Mouse (Mus musculus) urinary bladder, postnatal 10 days (tissue): ENCODE results near the gene Palld.

ENCODE experiments used
- DNase-seq: peaks from one replicate; pipeline ENCODE4 v3.0.0; 2022; ENCODE audit warnings: low spot score

Palld gene

DNA sequence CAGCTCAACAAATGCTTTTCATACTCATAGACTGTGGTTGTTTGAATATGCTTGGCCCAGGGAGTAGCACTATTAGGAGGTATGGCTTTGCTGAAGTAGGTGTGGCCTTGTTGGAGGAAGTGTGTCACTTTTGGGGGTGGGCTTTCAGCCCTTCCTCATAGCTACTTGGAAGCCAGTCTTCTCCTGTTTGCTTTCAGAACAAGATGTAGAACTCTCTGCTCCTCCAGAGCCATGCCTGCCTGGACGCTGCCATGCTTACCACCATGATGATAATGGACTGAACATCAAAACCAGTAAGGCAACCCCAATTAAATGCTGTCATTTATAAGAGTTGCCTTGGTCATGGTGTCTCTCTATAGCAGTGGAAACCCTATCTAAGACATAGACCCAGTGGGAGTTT lies 217.2 kb downstream of the Palld start:
- DNase-seq = no peak

DNA sequence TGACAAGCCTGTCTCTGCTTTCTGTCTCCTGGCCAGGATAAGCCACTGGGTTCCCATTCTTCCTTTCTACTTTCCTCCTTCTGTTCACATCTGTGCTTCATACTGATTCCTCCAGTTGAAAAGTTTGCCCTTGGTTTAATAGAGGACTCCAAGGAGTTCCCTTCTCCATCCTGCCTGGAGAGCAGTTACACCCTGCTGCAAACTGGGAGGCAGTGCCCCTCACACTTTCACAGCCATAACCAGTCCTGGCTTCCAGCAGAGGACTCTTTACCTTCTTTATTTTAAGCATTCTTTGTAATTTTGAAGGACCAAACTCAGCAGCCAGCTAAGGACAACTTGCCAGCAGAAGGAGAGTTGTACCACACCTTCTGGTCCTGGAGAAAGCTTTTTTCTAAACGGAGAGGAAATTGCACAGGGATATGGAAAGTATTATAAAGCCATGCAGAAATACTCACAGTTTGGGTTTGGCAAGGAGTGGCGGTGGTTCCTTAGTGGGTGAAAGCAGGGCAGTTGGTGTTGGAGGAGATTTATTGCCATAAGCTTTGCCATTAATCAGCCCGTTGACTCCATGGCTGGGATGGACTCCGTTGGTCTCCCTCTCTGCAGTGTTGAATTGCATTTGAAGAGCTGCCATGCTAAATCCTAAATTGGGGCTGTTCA lies 218.1 kb downstream of the Palld start:
- no peak for DNase-seq

DNA sequence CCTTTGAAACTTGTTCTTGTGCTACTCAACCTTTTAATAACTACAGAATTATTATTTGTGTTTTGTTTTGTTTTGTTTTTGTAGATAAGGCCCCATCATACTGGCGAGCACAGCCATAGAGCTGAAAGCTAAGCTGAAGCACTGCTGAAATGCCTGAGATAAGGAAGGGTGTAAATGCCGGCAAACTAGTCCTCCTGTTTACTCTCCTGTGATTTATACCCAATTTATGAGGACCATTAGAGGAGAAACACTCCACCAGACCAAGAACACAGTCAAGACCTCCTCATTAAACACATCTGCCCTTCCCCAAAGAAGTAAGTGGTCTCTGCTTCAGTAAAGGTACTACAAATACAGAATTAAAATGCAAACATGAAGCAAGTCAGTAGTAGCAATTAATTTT lies 219.6 kb downstream of the Palld start:
- no peak for DNase-seq

DNA sequence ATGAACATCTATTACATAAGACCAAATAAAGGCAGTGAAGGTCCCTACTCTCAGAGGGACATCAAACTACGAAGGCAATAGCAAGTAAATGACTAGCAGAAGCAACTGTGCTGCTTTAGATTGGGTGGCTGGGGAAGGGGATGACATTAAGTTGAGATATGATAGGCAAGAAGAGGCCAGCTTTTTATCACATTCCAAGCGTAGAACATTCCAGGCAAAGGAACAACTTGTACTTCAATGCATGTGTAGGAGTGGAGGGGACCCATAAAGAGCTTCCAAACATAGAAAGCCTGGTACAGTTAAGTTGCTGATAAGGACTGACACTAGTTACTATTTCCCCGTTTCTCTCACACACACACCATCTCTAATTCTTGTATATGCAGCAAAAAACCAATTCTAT lies 221.3 kb downstream of the Palld start:
- no peak for DNase-seq

DNA sequence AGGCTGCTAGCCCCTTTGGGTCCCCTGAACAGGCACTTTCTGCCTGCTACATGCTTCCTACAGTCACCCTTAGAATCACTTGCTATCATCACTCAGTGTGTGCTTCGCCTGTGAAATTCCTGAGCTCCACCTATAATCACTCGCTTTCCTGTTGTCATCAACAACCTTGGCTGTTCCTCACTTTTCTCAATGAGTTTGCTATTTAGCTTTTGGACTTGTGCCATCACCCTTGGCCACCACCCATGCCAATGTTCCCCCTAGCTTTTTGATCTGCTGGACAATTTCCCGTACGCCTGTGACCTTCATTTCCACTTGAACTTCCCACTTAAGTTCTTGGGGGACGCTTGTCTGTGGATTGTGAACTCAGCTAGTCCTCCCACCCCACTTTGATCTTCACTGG lies 225.3 kb downstream of the Palld start:
- DNase-seq = no peak

DNA sequence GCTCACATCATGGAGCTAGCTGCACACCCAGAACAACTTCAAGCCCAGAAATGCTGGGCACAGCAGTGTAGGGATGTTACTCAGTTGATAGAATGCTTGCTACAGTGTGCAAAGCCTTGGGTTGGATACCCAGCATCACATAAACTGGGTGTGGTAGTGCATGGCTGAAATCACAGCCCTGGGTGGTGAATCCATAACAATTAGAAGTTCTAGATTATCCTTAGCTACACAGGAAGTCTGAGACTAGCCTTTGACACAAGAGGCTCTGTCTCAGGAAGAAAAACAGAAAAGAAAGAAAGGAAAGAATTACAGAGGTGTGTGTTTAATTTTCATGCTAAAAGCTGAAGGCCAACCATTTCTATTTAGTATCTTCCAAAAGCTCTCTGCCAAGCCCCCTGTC lies 231.3 kb downstream of the Palld start:
- DNase-seq = no peak

DNA sequence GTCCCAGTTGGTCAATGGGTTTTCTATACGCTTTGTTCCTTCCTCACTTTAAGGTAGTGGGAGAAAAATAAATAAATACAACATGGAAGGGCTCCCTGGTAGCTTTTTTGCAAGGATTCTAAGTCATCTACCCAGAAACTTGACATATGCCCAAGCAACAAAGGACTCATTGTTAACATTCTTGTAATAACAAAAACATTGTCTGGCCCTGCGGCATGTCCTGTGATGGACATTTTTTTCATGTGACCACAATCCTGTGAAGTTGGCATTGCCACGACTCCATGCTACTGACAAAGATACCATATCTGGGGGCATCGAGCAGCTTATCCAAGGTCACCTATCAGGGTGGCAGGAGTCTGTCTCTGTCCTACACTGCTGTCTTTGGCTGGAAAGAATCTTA lies 232.1 kb downstream of the Palld start:
- DNase-seq = no peak

DNA sequence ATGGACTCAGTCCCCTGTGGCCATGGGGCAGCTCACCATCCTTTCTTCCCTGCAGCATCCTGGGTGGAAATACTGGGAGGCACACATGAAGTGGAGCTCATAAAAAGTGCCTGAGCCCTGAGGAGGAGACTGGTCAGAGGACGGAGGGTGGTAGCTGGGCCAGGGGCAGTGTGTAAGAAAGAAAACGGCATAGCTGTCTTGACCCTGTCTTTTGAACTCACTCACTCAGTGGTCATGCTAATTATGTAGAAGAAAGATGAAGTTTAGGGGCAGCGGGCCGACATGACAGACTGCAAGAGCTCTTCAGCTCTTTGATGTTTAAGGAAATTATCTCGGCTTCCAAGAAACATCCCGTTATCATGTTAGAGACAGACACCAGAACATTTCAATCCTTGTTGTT lies 235.6 kb downstream of the Palld start:
- DNase-seq = no peak

DNA sequence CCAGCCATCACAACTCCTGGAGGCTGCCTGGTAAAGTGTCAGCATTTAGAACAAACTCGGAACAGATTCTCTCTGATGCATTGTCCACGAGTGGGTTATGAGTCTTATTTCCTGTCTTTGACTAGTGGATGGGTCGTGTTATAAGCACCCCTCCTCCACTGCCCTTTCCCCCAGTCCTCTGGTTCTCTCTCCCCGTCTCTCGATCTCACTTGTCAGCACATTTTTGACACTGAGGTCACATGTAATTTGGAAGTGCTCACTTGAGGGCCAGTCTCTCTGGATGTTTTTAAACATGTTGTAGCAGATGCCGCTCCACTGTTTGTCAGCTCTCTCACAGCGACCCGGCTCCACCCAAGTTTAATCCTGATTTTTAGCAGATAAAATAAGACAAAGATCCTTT lies 237.5 kb downstream of the Palld start:
- no peak for DNase-seq

DNA sequence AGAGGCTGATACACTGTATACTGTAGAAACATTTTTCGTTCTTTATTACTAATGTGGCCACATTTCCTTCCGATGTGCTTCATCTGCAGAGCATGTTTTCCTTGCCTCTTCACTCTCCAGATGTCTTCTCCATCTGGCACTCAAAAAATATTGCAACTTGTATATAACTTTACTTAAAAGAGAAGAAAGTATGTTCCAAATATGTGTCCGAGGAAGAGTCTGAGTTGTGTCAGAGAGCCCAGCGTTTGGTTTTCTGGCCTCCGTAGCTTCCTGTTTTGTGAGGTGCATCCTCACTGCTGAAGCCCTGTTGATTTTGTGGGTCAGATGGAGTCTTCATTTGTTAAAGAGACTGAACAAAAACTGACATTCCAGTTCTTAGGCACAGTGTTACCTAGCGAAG lies 238.3 kb downstream of the Palld start:
- no peak for DNase-seq

DNA sequence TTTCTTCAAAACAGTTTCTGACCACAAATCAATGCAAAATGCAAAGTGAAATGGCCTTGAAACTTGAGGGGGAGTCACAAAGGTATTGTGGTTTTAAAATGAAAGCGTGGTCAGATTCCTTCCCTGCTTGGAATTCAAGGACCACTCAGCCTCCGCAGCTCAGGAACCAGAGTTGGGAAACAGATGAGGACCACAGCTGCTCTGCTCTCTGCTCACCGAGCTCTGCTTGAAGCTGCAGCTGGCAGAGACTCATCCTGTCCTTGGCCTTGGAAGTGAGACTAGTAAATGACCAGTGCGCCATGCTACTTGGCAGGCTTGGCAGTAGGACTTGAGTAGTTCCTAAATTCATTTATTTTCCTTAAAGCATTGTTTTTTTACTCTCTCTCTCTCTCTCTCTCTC lies 239.7 kb downstream of the Palld start:
- DNase-seq = no peak

DNA sequence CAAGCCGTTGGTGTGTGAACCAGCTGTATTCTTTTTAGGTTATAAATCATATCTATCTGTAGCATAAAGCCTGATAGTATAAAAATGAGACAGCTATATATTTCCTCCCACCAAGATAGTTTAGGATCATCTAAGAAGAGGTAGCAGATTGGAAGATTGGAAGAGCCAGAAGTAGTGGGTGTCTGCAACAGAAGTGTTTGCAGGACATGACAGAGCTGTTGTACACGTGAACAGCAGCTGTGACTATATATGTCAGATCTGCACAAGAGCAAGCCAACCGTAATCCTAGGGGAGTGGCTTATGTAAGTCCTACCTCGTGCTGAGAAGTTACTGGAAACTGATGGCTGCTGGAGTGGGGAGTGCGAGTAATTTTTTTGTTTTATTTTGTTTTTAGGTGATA lies 240.9 kb downstream of the Palld start:
- DNase-seq = no peak

DNA sequence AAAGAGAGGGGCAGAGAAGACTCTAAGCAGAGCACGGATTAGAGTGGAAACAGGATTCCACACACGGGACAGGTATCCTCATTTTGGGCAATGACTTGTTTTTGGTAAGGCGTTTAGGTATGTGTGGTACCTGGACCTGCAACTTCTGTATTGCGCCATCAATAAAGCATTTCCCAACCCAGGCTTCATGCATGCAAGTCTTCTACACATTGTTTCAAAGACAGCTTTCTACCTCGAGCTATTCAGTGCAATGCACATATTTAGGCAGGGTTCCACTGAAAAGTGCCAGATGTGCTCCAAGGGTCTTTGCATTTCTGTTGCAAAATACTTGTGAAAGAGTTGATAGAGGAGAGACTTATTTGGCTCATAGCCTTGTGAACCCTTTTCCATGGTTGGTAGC lies 241.5 kb downstream of the Palld start:
- DNase-seq = no peak

DNA sequence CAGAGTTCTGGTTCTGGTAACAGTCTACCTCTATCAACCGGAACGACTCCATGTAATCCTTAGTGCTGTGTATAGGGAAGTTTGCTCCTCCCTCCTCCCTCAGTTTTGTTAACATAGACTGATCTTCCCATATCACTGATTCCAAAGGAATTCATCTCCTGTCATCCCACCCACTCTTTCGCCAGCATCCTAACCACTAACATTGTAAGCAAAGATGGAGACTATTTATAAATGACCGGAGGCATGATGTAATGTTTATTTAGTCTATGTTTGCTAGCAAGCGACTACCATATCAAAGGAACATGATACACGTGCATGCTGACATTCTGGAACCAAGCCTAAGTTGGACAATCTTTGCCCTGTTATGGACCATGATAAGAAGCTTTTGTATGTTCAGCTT lies 250.5 kb downstream of the Palld start:
- no peak for DNase-seq

DNA sequence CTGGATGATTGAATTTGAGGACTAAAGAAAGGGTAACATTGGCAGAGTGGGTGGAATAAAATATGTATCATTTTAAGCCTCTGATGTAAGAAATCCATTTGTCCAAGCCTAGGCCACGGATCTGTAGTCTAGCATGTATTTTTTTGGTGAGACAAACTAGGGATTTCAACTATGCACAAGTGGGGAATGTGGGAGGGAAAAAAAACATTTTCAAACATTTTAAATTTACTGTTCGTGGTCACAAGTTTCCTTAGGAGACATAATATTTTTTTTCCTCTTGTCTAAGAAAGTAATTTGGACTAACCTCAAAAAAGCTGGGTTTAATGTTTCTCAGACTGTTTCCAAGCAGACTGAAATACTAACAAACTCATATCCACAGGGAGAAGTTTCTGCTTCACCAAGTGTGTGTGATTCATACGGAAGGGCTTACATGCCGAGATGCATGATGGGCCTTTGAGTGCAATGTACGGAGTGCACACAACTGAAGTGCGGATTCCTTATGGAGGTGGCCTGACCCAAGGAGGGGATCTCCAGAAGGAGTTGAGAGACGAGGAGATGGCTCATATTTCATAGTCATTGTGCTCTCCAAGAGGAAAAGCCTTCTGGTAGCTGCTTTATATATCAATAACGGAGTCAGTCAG lies 256.2 kb downstream of the Palld start:
- DNase-seq = no peak

DNA sequence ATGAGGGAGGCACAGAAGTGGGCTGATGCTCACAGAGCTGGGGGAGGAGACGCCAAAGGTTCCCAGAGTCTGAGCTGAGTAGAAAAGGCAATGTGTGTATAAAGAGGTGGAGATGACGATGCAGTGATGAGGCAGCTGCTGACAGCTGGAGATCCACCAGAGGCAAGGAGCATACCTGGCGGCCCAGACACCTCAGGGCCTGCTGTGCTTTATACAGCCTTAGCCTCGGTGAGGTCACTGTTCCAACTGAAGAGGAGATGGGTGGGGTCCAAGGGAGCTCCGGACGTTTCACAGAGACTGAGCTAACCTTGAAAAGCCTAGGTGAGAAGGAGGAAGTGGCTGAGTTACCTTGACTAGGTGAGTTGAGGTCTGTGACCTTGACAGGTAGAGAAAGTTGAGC lies 256.8 kb downstream of the Palld start:
- no peak for DNase-seq

DNA sequence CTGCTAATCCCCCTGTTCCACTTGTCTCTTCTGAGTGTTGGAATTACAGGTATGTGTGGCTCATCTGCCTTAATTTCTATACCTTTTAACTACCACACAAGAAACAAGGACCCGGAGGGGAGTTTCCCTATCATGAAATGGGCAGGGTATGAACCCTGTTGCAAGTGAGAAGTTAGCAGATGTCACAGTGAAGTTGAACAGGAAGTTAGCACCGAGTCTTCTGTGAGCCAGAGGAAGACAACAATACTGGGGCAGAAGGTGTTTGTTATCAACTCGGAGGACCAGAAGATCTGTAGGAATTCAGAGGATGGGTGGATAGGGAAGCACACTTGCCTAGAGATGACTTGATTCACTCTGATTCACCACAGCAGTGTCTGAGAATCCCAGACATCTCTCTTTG lies 259.3 kb downstream of the Palld start:
- no peak for DNase-seq

DNA sequence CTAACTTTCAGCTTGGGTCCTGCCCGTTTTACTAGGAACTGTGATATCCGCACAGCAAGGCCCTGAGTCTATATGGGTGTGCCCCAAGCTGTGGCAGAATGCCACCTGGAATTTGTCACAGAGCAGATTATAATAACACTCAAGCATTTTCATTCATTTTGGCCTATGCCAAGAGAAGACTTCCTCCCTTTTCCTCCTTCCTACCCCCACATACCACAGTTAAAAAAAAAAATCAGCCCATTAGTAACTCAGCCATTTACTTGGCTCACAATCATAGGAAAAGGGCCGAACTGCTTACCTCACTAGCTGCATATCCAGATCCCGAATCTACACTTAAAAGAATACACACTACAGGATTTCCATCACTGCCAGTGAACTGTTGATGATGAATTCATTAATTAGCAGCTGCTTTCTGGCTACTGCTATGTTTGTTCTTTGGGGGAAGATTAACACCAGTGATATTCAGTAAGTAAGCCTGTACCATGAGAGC lies 260.1 kb downstream of the Palld start:
- DNase-seq = no peak

DNA sequence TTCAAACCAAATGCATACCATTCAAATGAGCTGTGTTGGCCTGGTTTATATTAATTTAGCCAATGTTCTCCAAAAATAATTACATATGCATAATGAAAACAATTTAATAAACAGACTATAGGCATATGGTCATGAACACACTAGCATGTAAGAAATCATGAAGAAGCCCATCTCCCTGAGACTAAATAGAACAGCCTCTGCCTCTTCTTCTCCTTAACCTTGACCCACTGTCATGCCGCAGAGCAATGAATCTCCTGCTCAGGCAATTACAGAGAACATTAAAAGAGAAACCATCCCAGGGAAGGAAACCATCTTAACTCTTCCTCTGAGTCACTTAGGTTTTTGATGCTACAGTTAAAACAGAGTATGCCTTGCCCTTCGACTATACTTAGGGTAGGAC lies 262.9 kb downstream of the Palld start:
- no peak for DNase-seq

DNA sequence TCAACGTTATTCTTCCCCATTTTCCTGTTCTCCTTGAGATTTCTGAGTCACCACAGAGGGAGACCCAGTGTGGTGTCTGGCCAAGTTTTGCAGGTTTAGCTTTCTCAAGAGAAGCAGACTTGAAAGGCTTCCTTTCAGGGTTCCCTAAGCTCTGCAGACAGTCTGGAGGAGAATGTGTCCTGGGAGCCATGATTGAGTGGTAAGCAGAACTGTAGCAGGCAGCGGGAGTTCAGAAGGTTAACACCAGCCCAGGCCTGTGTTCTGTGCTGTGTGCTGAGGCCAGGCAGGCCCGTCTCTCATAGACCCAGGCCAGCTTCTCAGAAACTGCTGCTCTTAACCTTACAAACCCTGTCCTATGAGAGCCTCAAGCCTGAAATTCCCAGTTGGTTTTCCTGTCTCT lies 263.5 kb downstream of the Palld start:
- no peak for DNase-seq

DNA sequence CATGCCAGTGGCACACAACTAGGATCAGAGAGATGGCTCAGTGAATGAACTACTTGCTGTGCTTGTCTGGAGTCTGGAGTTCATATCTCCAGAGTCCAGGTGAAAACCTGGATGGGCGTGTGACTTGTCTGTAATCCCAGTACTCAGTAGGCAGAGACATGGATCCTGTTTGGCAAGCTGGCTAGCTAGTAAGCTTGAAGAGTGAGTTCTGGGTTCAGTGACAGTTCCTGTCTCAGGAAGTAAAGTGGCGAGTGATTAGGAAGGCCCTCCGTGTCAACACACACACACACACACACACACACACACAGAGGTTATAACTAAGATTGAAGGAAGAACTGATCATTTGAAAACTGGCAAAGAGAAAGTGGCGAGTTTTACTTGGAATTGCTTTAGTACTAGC lies 264.8 kb downstream of the Palld start:
- DNase-seq = no peak

DNA sequence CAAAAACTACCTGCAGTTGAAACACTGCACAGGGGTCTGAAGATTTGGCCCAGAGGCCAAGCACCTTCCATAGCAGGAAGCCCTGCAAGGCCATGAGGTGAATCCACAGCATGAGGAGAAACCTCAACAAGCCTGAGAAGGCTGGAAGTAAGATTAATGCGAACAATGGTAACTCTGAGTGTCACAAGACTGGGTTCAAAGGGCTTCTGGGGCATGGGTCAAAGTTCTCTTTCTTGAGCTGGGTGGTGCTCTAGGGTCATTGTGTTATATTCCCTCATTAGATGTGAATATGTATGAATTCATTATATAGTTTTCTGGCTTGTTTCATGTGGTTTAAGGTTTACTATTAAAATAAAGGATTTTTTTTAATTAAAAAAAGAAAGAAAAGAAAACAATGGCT lies 267.7 kb downstream of the Palld start:
- no peak for DNase-seq

DNA sequence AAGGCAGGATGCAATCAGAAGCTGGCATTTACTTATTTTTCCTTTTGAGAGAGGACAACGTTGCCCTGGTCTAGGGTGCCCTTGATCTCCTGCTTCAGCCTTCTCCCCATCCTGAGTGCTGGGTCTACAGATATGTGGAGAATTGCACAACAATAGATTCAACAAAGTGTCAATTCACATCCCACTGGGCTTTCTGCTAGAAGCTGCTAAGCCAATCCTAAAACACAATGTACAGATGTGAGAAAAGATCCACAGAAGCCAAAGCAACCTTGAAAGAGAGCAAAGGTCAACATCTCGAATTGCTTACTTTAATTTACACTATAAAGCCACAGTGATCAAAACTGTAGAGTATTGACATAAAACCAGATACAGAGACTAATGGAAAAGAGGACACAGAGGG lies 270.2 kb downstream of the Palld start:
- DNase-seq = no peak

DNA sequence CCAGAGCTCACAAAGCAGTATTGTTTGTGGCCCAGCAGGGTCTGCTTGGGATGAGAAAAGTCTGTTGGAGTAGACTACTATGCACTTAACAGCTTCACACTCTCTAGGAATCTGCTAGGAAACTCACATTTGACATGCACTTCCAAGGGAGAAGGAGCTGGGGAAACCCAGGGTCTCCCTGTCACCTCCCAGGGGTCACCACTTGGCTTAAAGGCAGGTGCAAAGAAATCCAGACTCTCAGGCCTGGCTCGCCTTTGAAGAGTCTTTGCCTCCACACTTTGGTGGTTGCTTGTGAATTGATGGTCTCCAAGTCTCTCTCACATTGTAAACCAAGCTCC lies 272.9 kb downstream of the Palld start:
- no peak for DNase-seq
